Mouse (Mus musculus) embryonic facial prominence, embryonic 15.5 days (tissue): ENCODE data around the gene Olfr574. TPM values are rescaled to one million over a fixed set of nuclear protein-coding genes. Genes with fewer than 3 reads are reported as not detected.

Source experiments
- ATAC-seq: fragments of 200-750 bp; cut with Nextera tagmentation; 2 replicates; pipeline ENCODE4 v1.8.0; 2017; ENCODE audit warnings: low read depth, moderate TSS enrichment; ENCODE audit not compliant: insufficient number of reproducible peaks, low FRiP score, low TSS enrichment
- H3K27ac ChIP-seq: fragments of 300-500 bp; sonication (generic); replicated peaks from 2 replicates; pipeline ENCODE4 v1.5.1; 2015; ENCODE audit warnings: mild to moderate bottlenecking, inconsistent platforms
- H3K27me3 ChIP-seq: fragments of 300-500 bp; sonication (generic); 2 replicates; pipeline ENCODE4 v1.6.1; 2015; ENCODE audit warnings: inconsistent platforms
- H3K36me3 ChIP-seq: fragments of 300-500 bp; sonication (generic); 2 replicates; pipeline ENCODE4 v1.6.1; 2015; ENCODE audit warnings: mild to moderate bottlenecking, inconsistent platforms
- H3K4me1 ChIP-seq: fragments of 300-500 bp; sonication (generic); 2 replicates; pipeline ENCODE4 v1.6.1; 2015; ENCODE audit warnings: inconsistent platforms
- H3K4me2 ChIP-seq: fragments of 300-500 bp; sonication (generic); replicated peaks from 2 replicates; pipeline ENCODE4 v1.6.1; 2015; ENCODE audit warnings: mild to moderate bottlenecking, inconsistent platforms
- H3K4me3 ChIP-seq: fragments of 300-500 bp; sonication (generic); replicated peaks from 2 replicates; pipeline ENCODE4 v1.5.1; 2015; ENCODE audit warnings: mild to moderate bottlenecking, inconsistent platforms
- H3K9ac ChIP-seq: fragments of 300-500 bp; sonication (generic); 2 replicates; pipeline ENCODE4 v1.6.1; 2015; ENCODE audit warnings: inconsistent platforms
- H3K9me3 ChIP-seq: fragments of 300-500 bp; sonication (generic); replicated peaks from 2 replicates; pipeline ENCODE4 v1.6.1; 2016; ENCODE audit warnings: inconsistent platforms
- WGBS: fragments of 180-500 bp; shearing (Covaris S2); methylation state at CpG from one replicate; pipeline ENCODE4 v1.1.7; 2015; 5-methylcytosine and 5-hydroxymethylcytosine counted together
- polyA plus RNA-seq: library from polyadenylated mRNA; unstranded; fragments of >200 nt; fragmentation: Nextera tagmentation; extraction: Ambion mirVana; gene quantifications from 2 replicates; pipeline ENCODE4 v1.2.1, GENCODE M21; 2015

Gene Olfr574
- polyA plus RNA-seq, 1 experiment from 2014 or later: not detected

DNA sequence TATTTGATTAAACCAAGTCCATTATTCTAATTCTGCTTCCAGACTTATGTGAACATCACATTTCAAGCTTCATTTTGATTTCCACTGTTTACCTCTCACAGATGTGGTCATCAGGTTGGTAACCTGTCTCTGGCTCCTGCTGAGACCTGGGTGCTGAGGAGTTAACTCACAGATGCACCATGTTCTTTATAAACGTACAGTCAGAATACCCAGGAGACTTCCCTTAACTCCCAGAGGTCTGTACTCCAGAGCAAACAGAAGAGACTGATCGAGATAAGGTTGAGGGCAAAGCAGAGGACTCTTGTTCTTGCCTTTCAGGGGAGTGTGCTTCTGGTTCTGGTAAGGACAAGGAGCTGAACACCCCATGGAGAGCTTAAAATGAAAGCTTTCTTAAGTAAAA is 14.1 kb downstream of the Olfr574 start, which contains the start of gene Olfr576:
TSS of gene Olfr576 (plus strand) at position 301 of the 400 bp plus-strand sequence.
- no peak within 1 kb of the TSS for H3K4me3 ChIP-seq
- H3K4me1 ChIP-seq: no peaks in the 10 kb centered on the region
- no peak for ATAC-seq
- no peaks in the 10 kb centered on the region for H3K9me3 ChIP-seq
- H3K4me2 ChIP-seq: no peak within 1 kb of the TSS
- 38% methylated on average over 2 of the region's 2 CpGs for WGBS
- no peaks in the 10 kb centered on the region for H3K36me3 ChIP-seq
- H3K27me3 ChIP-seq: no peaks in the 10 kb centered on the region
- H3K27ac ChIP-seq: no peak within 1 kb of the TSS
- H3K9ac ChIP-seq: no peak within 1 kb of the TSS

DNA sequence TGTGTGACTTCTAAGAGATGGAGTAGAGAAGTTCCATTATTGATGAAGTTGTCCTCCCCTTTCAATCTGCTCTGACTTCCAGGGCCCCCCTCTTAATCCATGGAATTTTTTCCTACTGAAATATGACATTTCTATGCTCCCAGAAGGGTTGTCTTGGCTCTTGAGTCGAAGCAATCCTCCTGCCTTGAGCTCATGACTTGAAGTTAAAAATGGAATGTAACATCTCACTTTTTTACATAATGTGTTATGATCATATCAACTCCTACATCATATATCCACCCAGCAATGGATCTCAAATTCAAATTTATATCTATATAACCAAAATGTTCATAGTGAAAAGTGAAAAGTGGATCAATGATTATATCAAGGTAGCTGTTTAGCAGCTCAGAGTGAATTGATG is 26.1 kb downstream of the Olfr574 start:
- Histone ChIP-seq H3K27ac (no peak overlapping the region), H3K4me3 (no peak overlapping the region), H3K36me3 (no peaks in the 10 kb centered on the region), H3K4me1 (no peaks in the 10 kb centered on the region), H3K9ac (no peak overlapping the region), H3K9me3 (no peaks in the 10 kb centered on the region), H3K27me3 (no peaks in the 10 kb centered on the region), H3K4me2 (no peak overlapping the region)
- ATAC-seq: no peak
- 47% methylated on average over 1 of the region's 1 CpGs for WGBS

- Histone ChIP-seq H3K36me3 (no peaks in the 10 kb centered on the region), H3K4me1 (no peaks in the 10 kb centered on the region), H3K27ac (no peak within 1 kb of the TSS), H3K4me2 (no peak within 1 kb of the TSS), H3K9me3 (no peaks in the 10 kb centered on the region), H3K27me3 (no peaks in the 10 kb centered on the region), H3K4me3 (no peak within 1 kb of the TSS), H3K9ac (no peak within 1 kb of the TSS)
- WGBS: 75% methylated on average over 2 of the region's 2 CpGs
- no peak for ATAC-seq
Measured at GRCm38 (mm10) chr7:102975843-102976242, 27.6 kb downstream of the Olfr574 start, which contains the start of gene Olfr577. Olfr577 (minus strand) TSS chr7:102975943.

- no peaks in the 10 kb centered on the region for H3K4me1 ChIP-seq
- no peaks in the 10 kb centered on the region for H3K27me3 ChIP-seq
- no peak within 1 kb of the TSS for H3K9ac ChIP-seq
- no peaks in the 10 kb centered on the region for H3K36me3 ChIP-seq
- H3K27ac ChIP-seq: no peak within 1 kb of the TSS
- WGBS: 60% methylated on average over 3 of the region's 3 CpGs
- H3K9me3 ChIP-seq: no peaks in the 10 kb centered on the region
- no peak within 1 kb of the TSS for H3K4me3 ChIP-seq
- H3K4me2 ChIP-seq: no peak within 1 kb of the TSS
- ATAC-seq: no peak
Measured at GRCm38 (mm10) chr7:102989224-102989623, 41.0 kb downstream of the Olfr574 start, which contains the start of gene Olfr578. Olfr578 (minus strand) TSS chr7:102989324.

Other genes with a start within 250 kb of the Olfr574 start
- gene Olfr558, start 246.3 kb upstream of the Olfr574 start, polyA plus RNA-seq: 0.62 and 0.71 TPM in 2 replicates
- gene Olfr33, start 229.4 kb upstream of the Olfr574 start, polyA plus RNA-seq: 0.11 and 0.41 TPM in 2 replicates
- gene Olfr559, start 221.0 kb upstream of the Olfr574 start, polyA plus RNA-seq: not detected in 2 replicates
- 0.08 TPM in 1 of 2 replicates, not detected in the other for gene Olfr560, start 189.1 kb upstream of the Olfr574 start, polyA plus RNA-seq
- gene Olfr78, start 189.0 kb upstream of the Olfr574 start, polyA plus RNA-seq: 0.18 and 0.35 TPM in 2 replicates
- gene Olfr561, start 177.2 kb upstream of the Olfr574 start, polyA plus RNA-seq: 0.09 and 0.25 TPM in 2 replicates
- not detected in 2 replicates for gene Olfr564, start 145.0 kb upstream of the Olfr574 start, polyA plus RNA-seq
- gene Olfr566, start 89.7 kb upstream of the Olfr574 start, polyA plus RNA-seq: 0.18 and 0.51 TPM in 2 replicates
- 0.18 TPM in 1 of 2 replicates, not detected in the other for gene Olfr568, start 71.3 kb upstream of the Olfr574 start, polyA plus RNA-seq
- 0.11 TPM in 1 of 2 replicates, not detected in the other for gene Olfr569, start 57.6 kb upstream of the Olfr574 start, polyA plus RNA-seq
- gene Olfr570, start 53.9 kb upstream of the Olfr574 start, polyA plus RNA-seq: 0.38 and 0.67 TPM in 2 replicates
- gene Olfr571, start 30.9 kb upstream of the Olfr574 start, polyA plus RNA-seq: 0.08 and 0.09 TPM in 2 replicates
- gene Olfr572, start 24.1 kb upstream of the Olfr574 start, polyA plus RNA-seq: not detected in 2 replicates
- not detected in 2 replicates for gene Olfr573-ps1, start 5.9 kb upstream of the Olfr574 start, polyA plus RNA-seq
- not detected in 2 replicates for gene Olfr575, start 10.3 kb downstream of the Olfr574 start, polyA plus RNA-seq
- not detected in 2 replicates for gene Olfr576, start 14.2 kb downstream of the Olfr574 start, polyA plus RNA-seq
- 0.05 TPM in 1 of 2 replicates, not detected in the other for gene Olfr577, start 27.5 kb downstream of the Olfr574 start, polyA plus RNA-seq
- 0.71 and 0.87 TPM in 2 replicates for gene Olfr578, start 40.9 kb downstream of the Olfr574 start, polyA plus RNA-seq
- 0.05 and 0.11 TPM in 2 replicates for gene Olfr582, start 89.6 kb downstream of the Olfr574 start, polyA plus RNA-seq
- gene Olfr583, start 102.8 kb downstream of the Olfr574 start, polyA plus RNA-seq: not detected in 2 replicates
- 0.08 TPM in 1 of 2 replicates, not detected in the other for gene Olfr584, start 133.4 kb downstream of the Olfr574 start, polyA plus RNA-seq
- not detected in 2 replicates for gene Olfr585, start 149.3 kb downstream of the Olfr574 start, polyA plus RNA-seq
- gene Olfr586, start 177.2 kb downstream of the Olfr574 start, polyA plus RNA-seq: not detected in 2 replicates
- not detected in 2 replicates for gene Olfr588-ps1, start 192.4 kb downstream of the Olfr574 start, polyA plus RNA-seq
- not detected in 2 replicates for gene Olfr589, start 207.9 kb downstream of the Olfr574 start, polyA plus RNA-seq
- 0.12 and 0.16 TPM in 2 replicates for gene Olfr591, start 229.9 kb downstream of the Olfr574 start, polyA plus RNA-seq
- gene Olfr592, start 236.3 kb downstream of the Olfr574 start, polyA plus RNA-seq: 0.12 TPM in 1 of 2 replicates, not detected in the other